Mouse (Mus musculus): Measurements from ENCODE around the gene Qprt. TPM values are rescaled to one million over a fixed set of nuclear protein-coding genes. Genes with fewer than 3 reads are reported as not detected.
"Not testable (repeated sequence)": the region's sequence is repeated elsewhere in the genome, so short reads cannot be mapped to it uniquely, and the experiment has no call there.

Gene Qprt
- polyA plus RNA-seq, 1 experiment from 2014 or later, result 11.3 TPM

DNA sequence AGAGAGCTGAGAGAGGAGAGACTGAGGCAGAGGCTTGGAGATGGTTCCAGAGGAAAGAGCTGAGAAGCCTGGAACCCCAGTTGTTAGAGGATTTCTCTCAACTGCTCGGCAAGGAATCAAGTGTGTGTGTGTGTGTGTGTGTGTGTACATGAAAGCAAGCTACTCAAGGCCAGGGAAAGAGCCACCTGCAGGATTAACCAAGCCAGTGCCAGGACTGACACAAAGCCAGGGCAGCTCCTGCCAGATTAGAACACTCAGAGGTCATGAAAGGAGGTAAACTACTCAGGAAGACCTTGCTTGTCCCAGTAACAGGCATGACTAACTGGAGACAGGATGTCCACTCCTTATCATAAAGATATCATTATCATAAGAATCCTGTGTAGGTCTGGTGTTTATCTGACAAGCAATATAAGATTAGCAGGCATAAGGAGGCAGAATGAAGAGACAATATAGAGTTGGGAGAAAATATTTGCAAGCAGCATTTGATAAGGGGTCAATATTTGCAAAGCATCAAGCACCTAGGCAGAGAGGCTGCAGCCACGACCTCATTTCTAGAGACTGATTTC lies 20.5 kb downstream of the Qprt start:
- WGBS, result 50% methylated on average over 2 of the region's 2 CpGs
- Histone ChIP-seq H3K9me3 (no peaks in the 10 kb centered on the region), H3K27me3 (ENCODE audit: poor library complexity, severe bottlenecking) (no peaks in the 10 kb centered on the region), H3K27ac (no peak overlapping the region), H3K4me3 (no peak overlapping the region), H3K36me3 (replicated peaks) (no peaks in the 10 kb centered on the region), H3K4me1 (peaks cover 16% of the 10 kb centered on the region)
- DNase-seq (ENCODE audit: extremely low spot score, low spot score), result no peak

GRCm38 (mm10) chr7:127099528-127099927 lies 22.5 kb downstream of the Qprt start:
- Histone ChIP-seq H3K4me3 (no peak overlapping the region), H3K36me3 (replicated peaks) (no peaks in the 10 kb centered on the region), H3K27me3 (ENCODE audit: poor library complexity, severe bottlenecking) (no peaks in the 10 kb centered on the region), H3K4me1 (peaks cover 6% of the 10 kb centered on the region), H3K27ac (no peak overlapping the region), H3K9me3 (no peaks in the 10 kb centered on the region)
- no peak for DNase-seq (ENCODE audit: extremely low spot score, low spot score)
- WGBS, result 87% methylated on average over 4 of the region's 4 CpGs

DNA sequence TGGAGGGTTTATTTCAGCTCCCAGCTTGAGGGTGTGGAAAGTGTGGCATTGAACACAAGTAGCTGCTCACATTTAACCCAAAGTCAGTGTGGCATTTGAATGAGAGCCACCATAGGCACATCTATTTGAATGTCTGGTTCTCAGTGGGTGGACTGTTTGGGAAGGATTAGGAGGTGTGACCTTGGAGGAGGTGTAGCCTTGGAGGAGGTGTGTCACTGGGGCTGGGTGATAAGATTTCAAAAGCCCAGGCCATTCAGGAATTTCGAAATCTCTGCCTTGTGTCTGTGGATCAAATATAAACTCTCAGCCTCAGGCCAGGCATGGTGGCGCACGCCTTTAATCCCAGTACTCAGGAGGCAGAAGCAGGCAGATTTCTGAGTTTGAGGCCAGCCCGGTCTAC lies 23.1 kb downstream of the Qprt start:
- Histone ChIP-seq H3K27ac (no peak overlapping the region), H3K9me3 (no peaks in the 10 kb centered on the region), H3K27me3 (ENCODE audit: poor library complexity, severe bottlenecking) (no peaks in the 10 kb centered on the region), H3K4me3 (no peak overlapping the region), H3K36me3 (replicated peaks) (no peaks in the 10 kb centered on the region), H3K4me1 (no peaks in the 10 kb centered on the region; the same call in 1 of the 2 replicates)
- 90% methylated on average over 4 of the region's 4 CpGs for WGBS
- DNase-seq (ENCODE audit: extremely low spot score, low spot score), result no peak

GRCm38 (mm10) chr7:127098521-127098920 lies 23.5 kb downstream of the Qprt start:
- 91% methylated on average over 5 of the region's 5 CpGs for WGBS
- H3K9me3 ChIP-seq, result no peaks in the 10 kb centered on the region
- no peak overlapping the region for H3K27ac ChIP-seq
- no peaks in the 10 kb centered on the region for H3K27me3 ChIP-seq (ENCODE audit: poor library complexity, severe bottlenecking)
- DNase-seq (ENCODE audit: extremely low spot score, low spot score), result no peak
- H3K36me3 ChIP-seq (replicated peaks), result no peaks in the 10 kb centered on the region
- H3K4me1 ChIP-seq, result no peaks in the 10 kb centered on the region
- H3K4me3 ChIP-seq, result no peak overlapping the region

DNA sequence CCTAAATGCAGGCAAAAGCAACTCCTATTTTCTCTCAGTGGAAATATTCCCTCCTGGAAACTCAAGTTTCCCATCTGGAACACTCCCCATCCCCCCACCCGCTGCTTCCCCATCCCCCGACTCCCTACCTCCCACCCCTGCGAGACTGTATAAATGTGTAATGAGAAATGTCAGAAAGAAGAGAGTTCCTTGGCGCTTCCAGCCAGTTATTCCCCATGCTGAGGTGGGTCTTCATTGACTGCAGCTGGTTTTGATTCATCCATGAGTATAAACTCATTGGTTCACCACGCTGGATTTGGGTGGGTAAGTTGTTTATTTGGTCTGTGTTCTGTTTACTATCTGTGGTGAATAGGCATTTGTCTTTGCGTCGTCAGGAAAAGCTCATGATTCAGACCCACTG lies 25.6 kb downstream of the Qprt start:
- no peak overlapping the region for H3K27ac ChIP-seq
- H3K27me3 ChIP-seq (ENCODE audit: poor library complexity, severe bottlenecking), result no peaks in the 10 kb centered on the region
- H3K9me3 ChIP-seq, result no peaks in the 10 kb centered on the region
- no peaks in the 10 kb centered on the region for H3K36me3 ChIP-seq (replicated peaks)
- WGBS, result 74% methylated on average over 7 of the region's 7 CpGs
- peaks cover 9% of the 10 kb centered on the region for H3K4me1 ChIP-seq
- H3K4me3 ChIP-seq, result no peak overlapping the region
- no peak for DNase-seq (ENCODE audit: extremely low spot score, low spot score)

DNA sequence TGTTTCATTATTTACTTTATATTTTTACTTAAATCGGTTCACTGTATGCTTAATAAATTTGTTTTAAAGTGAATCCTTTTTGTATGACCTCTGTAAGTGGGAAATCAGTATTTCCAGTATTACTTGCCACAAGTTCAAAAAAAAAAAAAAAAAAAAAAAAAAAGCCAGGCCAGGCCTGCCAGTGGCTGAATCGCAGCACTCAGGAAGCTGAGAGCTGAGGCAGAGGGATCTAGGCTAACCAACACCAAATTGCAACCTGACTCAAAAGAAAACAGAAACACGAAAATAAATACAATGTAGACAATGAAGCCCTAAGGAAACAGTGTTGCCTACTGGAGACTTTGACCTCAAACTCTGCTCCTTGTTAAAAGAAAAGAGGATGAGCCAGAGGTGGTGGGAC lies 28.1 kb downstream of the Qprt start:
- 80% methylated on average over 3 of the region's 3 CpGs for WGBS
- no peaks in the 10 kb centered on the region for H3K36me3 ChIP-seq (replicated peaks)
- no peaks in the 10 kb centered on the region for H3K9me3 ChIP-seq
- H3K27me3 ChIP-seq (ENCODE audit: poor library complexity, severe bottlenecking), result no peaks in the 10 kb centered on the region
- no peak overlapping the region for H3K4me3 ChIP-seq
- DNase-seq (ENCODE audit: extremely low spot score, low spot score), result no peak
- no peak overlapping the region for H3K27ac ChIP-seq
- peaks cover 34% of the 10 kb centered on the region for H3K4me1 ChIP-seq

- DNase-seq (ENCODE audit: extremely low spot score, low spot score), result no peak
Observed at GRCm38 (mm10) chr7:127091114-127091896, 30.7 kb downstream of the Qprt start, which contains the start of gene AI467606. Gene AI467606, plus strand, starts transcription at chr7:127091359.

DNA sequence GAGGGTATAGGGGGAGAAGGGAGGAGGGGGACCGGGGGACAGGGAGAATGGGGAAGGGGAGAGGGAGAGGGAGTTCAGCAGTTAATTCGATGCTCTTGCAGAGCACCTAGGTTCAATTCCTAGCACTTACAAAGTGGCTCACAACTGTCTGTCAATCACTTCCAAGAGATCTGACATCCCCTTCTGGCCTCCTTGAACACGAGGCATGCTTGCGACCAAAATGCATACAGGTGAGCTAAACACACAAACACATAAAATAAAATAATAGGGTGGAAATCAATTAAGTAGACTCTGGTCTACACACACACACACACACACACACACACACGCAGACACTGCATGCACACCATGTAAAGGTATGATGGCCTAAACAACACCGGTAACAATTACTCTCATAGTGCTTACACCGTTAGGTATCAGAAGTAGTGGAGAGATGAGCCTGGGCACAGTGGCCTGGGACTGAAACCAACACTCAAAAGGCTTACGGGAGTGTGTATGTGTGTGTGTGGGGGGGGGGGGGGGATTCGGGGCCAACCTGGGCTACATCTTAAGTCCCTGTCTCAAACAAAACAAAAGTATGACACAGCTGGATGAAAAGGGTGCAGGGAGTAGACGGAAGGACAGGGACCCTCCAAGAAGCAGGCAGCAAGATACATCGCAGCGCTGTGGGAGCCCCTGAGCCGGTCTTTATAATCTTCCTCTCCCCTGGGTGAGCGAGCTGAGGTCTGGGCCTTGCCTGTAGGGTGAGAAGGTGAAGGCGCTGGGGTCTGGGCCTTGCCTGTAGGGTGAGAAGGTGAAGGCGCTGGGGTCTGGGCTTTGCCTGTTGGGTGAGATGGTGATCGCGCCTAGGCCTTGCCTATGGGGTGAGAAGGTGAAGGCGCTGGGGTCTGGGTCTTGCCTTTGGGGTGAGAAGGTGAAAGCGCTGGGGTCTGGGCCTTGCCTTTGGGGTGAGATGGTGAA lies 31.6 kb downstream of the Qprt start:
- Histone ChIP-seq H3K4me3 (peak overlapping the region; percentile 9; the same call in 1 of the 2 replicates), H3K4me1 (peaks cover 37% of the 10 kb centered on the region), H3K27me3 (ENCODE audit: poor library complexity, severe bottlenecking) (no peaks in the 10 kb centered on the region), H3K9me3 (no peaks in the 10 kb centered on the region), H3K36me3 (replicated peaks) (no peaks in the 10 kb centered on the region), H3K27ac (peak overlapping the region; percentile 72; the same call in 1 of the 2 replicates)
- 85% methylated on average over 20 of the region's 20 CpGs for WGBS
- DNase-seq (ENCODE audit: extremely low spot score, low spot score), result no peak

More at GRCm38 (mm10) chr7:127091114-127091896, 30.7 kb downstream of the Qprt start, which contains the start of gene AI467606:
- Histone ChIP-seq H3K36me3 (replicated peaks) (no peaks in the 10 kb centered on the region), H3K27ac (peak within 1 kb of the TSS; percentile 72), H3K4me3 (peak within 1 kb of the TSS; percentile 9; the same call in 1 of the 2 replicates), H3K27me3 (ENCODE audit: poor library complexity, severe bottlenecking) (no peaks in the 10 kb centered on the region), H3K4me1 (peaks cover 37% of the 10 kb centered on the region), H3K9me3 (no peaks in the 10 kb centered on the region)
- WGBS, result 75% methylated on average over 16 of the region's 16 CpGs

- H3K36me3 ChIP-seq (replicated peaks), result no peaks in the 10 kb centered on the region
- 24% methylated on average over 27 of the region's 27 CpGs for WGBS
- peaks cover 37% of the 10 kb centered on the region for H3K4me1 ChIP-seq
- peak overlapping the region; percentile 41 for H3K4me3 ChIP-seq
- H3K27ac ChIP-seq, result peak overlapping the region; percentile 73
- H3K27me3 ChIP-seq (ENCODE audit: poor library complexity, severe bottlenecking), result no peaks in the 10 kb centered on the region
- DNase-seq (ENCODE audit: extremely low spot score, low spot score), result no peak
- H3K9me3 ChIP-seq, result no peaks in the 10 kb centered on the region
Observed at GRCm38 (mm10) chr7:127088901-127089845, 32.9 kb downstream of the Qprt start.

- WGBS, result 92% methylated on average over 3 of the region's 3 CpGs
- no peak for DNase-seq (ENCODE audit: extremely low spot score, low spot score)
- no peak overlapping the region for H3K27ac ChIP-seq
Observed at GRCm38 (mm10) chr7:127088083-127088482, 33.9 kb downstream of the Qprt start.

DNA sequence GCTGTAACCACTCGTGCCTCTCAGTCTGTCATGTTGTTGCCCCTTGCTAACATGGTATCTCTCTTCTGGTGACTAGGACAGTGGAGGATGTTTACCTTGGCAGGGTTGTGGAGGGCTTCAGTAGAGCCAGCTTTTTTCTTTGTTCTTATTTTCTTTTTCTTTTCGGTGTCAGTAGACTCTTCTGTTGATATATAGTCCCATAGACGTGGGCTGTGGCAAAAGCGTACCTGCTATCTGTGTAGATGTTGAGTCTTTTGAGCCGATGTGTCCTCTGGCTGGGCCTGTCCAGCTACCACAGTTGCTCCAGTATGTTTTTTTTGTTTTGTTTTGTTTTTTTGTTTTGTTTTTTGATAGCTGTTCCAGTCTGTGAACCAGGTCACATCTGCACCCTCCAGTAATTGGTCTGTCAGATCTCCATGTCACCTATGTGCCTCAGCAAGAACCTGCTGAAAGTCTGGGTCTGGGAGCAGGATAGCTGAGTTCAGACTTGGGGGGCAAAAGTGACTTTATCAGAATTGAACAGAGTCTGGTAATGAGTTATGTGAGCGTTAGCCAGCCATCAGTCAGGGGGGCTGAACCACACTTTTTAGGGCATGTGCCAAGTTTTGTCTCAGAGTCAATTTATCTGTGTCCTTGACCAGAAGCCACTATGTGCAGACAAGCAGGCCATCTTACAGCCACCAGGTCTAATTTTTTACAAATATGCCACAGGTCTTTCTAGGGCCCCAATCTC lies 34.6 kb downstream of the Qprt start, which contains the start of gene Zg16:
Gene Zg16, minus strand, starts transcription at position 51 of the 733 bp plus-strand sequence.
- not testable (repeated sequence) for H3K9me3 ChIP-seq; DNase-seq (ENCODE audit: extremely low spot score, low spot score); H3K27me3 ChIP-seq (ENCODE audit: poor library complexity, severe bottlenecking); H3K4me3 ChIP-seq; H3K36me3 ChIP-seq (replicated peaks); H3K27ac ChIP-seq
- peaks cover 37% of the 10 kb centered on the region for H3K4me1 ChIP-seq
- 91% methylated on average over 6 of the region's 6 CpGs for WGBS

More at GRCm38 (mm10) chr7:127088083-127088482, 33.9 kb downstream of the Qprt start:
- Histone ChIP-seq H3K9me3 (no peaks in the 10 kb centered on the region), H3K36me3 (replicated peaks) (no peaks in the 10 kb centered on the region), H3K4me1 (peaks cover 37% of the 10 kb centered on the region), H3K27me3 (ENCODE audit: poor library complexity, severe bottlenecking) (no peaks in the 10 kb centered on the region), H3K4me3 (no peak overlapping the region)
